Mouse (Mus musculus) Patski (cell line): ENCODE measurements around the gene Ly6g5b. TPM values are rescaled to one million over a fixed set of nuclear protein-coding genes. Genes with fewer than 3 reads are reported as not detected.

Experiments
- ATAC-seq: fragments of 100-300 bp; one replicate; pipeline ENCODE4 v1.8.0; 2021
- CTCF ChIA-PET: fragments of 350-600 bp; sonication (Branson Sonifier 250); formaldehyde crosslinking; loops from one replicate; lab custom pipeline; 2022; ENCODE audit warnings: inconsistent platforms; lab: Charles Lee
- POLR2A ChIA-PET: fragments of 350-600 bp; sonication (Branson Sonifier 250); formaldehyde crosslinking; loops from one replicate; lab custom pipeline; 2022; ENCODE audit warnings: antibody characterized with exemption, inconsistent platforms; lab: Charles Lee
- DNase-seq: peaks from one replicate; pipeline ENCODE4 v3.0.0-alpha.2; 2011; ENCODE audit warnings: low read depth, low spot score
- H3K27me3 ChIP-seq: fragments of 371-371 bp; one replicate; pipeline ENCODE4 v1.5.1; 2021
- CTCF ChIP-seq: fragments of 100-300 bp; IDR thresholded peaks from one replicate; pipeline ENCODE4 v1.5.1; 2021
- in situ Hi-C: fragments of 300-500 bp; cut with MboI; formaldehyde crosslinking; loops from 3 replicates; pipeline ENCODE4 v1.11.1; 2018; ENCODE audit warnings: low pct_unique_long_range_greater_than_20kb, mixed read lengths
- polyA plus RNA-seq: library from polyadenylated mRNA; unstranded; gene quantifications from one replicate; pipeline ENCODE4 v1.2.3, GENCODE M21; 2021

The Ly6g5b gene
- polyA plus RNA-seq, 1 experiment from 2014 or later = 0.27 TPM

DNA sequence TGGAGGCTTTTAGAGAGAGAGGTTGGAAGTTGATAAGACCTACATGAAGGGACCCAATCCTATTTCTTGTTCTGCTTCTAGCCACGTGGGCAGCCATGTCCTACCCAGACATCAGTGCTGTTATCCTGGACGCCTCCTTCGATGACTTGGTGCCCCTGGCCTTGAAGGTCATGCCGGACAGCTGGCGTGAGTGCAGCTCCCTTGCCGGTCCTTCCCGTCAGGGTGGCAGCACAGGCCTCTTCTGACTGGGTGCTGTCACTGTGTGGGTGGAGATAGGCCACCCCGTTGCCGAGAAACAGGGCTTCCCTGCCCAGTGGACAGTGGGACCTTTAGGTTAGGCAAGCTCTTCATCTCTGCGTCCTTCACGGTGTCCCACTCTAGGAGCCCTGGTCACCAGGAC is 14.1 kb downstream of the Ly6g5b start:
- no peak for ATAC-seq
- in situ Hi-C loops = no loop called here

DNA sequence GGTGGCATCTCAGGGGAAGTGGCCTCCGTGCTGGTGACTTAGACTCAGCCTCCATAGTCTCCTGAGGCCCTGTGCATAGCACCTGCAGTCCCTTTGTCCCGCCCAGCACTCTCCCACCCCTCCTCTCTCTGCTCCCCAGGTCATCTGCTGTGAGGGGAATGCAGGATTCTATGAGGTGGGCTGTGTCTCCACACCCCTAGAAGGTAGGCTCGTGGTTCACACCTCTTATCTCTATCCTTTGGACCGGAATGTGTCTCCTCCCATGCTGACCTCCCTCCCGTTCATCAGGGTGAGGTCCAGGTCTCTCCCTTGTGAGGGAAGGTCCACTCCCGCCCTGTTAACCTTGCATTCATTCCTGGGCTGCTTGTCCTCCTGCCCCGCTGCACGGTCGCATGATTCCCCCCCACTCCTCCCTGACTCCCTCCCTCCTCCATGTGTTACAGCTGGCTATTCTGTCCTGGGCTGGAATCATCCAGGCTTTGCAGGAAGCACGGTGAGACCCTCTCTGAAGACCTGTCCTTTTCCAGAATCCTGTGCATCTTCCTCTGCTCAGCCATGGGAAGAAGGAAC is 14.9 kb downstream of the Ly6g5b start:
- CTCF ChIA-PET = no interaction called here
- POLR2A ChIA-PET = no interaction called here

More for the DNA sequence above, 14.1 kb downstream of the Ly6g5b start:
- ChIA-PET CTCF (no interaction called here), POLR2A (interaction anchor here (0.8 kb wide), 1 partner anchor 99 kb away, joined by 3 read pairs; no protein-coding TSS in a partner anchor)
- no peak for DNase-seq
- no peaks in the 10 kb centered on the region for H3K27me3 ChIP-seq
- no peak for TF ChIP-seq CTCF

DNA sequence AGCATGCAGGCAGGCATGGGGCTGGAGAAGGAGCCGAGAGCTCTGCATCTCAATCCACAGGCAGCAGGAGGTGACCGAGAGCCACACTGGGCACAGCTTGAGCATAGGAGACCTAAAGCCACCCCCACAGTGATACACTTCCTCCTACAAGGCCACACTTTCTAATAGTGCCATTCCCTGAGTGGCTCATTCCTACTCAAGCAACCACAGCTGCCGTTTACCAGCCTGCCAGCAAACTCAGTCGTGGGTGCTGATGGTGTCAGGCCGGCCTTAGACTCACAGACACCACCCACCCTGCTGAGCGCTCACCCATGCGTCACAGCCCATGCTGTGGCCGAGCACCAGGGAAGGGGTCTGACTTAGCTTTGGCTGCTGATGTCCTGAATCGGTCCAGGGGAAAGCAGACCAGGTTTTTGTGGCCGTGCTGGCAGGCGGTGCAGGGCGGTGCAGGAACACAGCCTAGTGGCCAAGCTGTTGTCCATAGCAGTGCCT is 18.0 kb downstream of the Ly6g5b start:
- in situ Hi-C loops = no loop called here
- no peak for TF ChIP-seq CTCF
- no peaks in the 10 kb centered on the region for H3K27me3 ChIP-seq
- DNase-seq (no peak), ATAC-seq (no peak)
- ChIA-PET CTCF (interaction anchor here (0.7 kb wide), 1 partner anchor 75 kb away, joined by 3 read pairs; no protein-coding TSS in a partner anchor), POLR2A (interaction anchor here (1.1 kb wide), 1 partner anchor 19 kb away, joined by 4 read pairs; no protein-coding TSS in a partner anchor)

More for the DNA sequence above, 14.9 kb downstream of the Ly6g5b start:
- TF ChIP-seq CTCF = no peak
- in situ Hi-C loops = no loop called here
- H3K27me3 ChIP-seq = no peaks in the 10 kb centered on the region
- DNase-seq = no peak
- no peak for ATAC-seq

DNA sequence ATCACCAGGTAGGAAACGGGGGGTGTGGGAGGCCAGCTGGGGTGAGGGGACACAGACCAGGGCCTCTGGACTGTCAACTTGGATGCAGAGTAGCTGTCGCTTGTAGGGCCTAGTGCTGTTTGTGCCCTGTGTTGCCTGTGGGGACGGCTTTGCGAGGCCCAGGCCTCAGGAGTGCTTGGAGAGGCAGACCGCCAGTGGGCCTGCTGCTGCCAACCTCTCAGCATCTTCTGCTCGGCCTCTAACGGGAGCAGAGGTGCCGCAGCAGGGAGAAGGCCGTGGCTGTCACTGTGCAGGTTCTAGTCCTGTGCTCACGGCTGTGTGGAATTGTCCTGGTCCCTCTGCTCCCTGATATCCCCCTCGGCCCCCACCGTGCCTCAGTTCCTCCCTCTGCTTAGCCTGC is 18.6 kb downstream of the Ly6g5b start:
- ChIA-PET POLR2A (no interaction called here), CTCF (interaction anchor here (1.1 kb wide), 1 partner anchor 9 kb away, joined by 4 read pairs; no protein-coding TSS in a partner anchor)
- ATAC-seq = no peak
- DNase-seq = no peak
- no peaks in the 10 kb centered on the region for H3K27me3 ChIP-seq
- in situ Hi-C loops = no loop called here
- TF ChIP-seq CTCF = no peak

DNA sequence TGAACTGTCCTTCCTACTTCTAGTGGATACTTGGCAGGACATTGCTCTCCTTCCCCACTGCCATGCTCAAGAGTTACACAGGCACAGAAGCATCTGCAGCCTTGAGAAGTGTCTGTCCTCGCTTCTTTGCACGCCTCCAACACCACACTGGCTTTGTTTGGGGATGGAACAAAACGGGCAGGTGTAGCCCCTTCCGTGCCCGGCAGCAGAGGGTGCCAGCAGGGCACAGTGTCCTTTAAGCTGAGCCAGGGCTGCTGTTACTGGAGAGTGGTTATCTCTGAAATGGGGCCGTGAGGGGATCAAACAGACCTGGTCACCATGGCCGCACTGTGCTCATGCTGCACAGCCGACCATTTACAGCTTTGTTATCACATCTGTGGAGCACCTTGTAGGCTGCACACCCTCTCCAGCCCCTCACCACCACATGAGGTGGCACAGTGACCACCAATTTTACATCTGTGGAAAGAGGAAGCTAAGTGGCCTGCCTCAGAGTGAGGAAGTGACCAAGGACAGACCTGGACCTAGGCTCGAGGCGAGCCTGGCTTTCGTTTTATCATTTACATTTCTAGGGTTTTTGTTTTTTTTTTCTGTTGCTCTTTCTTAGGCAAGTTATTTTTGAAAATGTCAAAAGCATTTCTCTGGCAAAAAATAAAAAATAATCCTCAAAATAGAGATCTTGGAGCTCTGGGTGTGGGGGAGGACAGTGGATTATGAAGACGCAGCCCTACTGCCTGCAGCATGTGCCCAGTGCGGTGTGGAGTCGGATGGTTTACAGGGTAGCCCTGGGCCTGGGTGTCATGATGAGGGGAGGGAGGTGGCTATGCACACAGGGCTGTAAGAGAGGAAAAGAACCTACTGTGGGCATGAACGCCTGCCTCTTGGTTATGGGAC is 20.5 kb downstream of the Ly6g5b start:
- DNase-seq (no peak), ATAC-seq (no peak)
- in situ Hi-C loops = no loop called here
- no peaks in the 10 kb centered on the region for H3K27me3 ChIP-seq
- POLR2A ChIA-PET = interaction anchor here (0.5 to 1.0 kb wide), 2 partner anchors 31 to 69 kb away, joined by 3 read pairs; partner anchors contain the start of gene D17H6S53E
- CTCF ChIA-PET = interaction anchor here (1.3 kb wide), 1 partner anchor 27 kb away, joined by 3 read pairs; the partner anchor contains the start of genes Csnk2b and Gpank1
- no peak for TF ChIP-seq CTCF

DNA sequence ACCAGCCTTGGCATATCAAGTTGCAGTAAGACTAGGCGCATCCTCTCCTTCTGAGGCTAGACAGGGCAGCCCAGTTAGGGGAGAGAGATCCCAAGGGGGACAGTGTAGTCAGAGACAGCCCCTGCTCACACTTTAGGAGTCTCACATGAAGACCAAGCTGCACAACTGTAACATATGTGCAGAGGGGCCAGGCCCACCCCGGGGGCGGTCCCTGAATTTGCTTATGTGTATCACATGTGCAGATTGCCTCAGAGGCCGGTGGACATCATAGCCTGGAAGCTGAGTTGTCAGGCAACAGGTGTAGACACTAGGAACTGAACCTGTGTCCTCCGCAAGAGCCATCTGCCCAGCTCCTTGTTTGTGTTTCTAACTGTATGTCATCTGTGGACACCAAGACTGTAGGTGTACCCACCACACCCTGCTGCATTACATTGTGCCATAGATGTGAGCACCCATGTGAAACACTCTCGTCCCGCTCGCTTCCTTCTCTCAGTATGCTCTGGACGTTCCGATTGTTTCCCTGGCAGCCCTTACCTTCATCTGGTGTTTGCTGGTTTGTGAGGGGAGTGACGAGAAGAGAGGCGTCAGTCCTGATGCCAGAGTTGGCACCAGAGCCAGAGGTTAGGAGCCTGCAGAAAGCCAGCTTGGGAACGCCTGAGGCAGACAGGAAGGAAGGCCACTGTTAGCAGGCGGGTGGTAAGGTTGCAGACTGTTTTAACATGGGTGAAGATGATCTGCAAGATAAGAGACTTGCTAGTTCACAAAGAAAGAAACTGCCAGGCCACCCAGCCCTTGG is 22.6 kb downstream of the Ly6g5b start:
- H3K27me3 ChIP-seq = no peaks in the 10 kb centered on the region
- ChIA-PET POLR2A (no interaction called here), CTCF (no interaction called here)
- DNase-seq = no peak
- no peak for TF ChIP-seq CTCF
- in situ Hi-C loops = no loop called here
- no peak for ATAC-seq

DNA sequence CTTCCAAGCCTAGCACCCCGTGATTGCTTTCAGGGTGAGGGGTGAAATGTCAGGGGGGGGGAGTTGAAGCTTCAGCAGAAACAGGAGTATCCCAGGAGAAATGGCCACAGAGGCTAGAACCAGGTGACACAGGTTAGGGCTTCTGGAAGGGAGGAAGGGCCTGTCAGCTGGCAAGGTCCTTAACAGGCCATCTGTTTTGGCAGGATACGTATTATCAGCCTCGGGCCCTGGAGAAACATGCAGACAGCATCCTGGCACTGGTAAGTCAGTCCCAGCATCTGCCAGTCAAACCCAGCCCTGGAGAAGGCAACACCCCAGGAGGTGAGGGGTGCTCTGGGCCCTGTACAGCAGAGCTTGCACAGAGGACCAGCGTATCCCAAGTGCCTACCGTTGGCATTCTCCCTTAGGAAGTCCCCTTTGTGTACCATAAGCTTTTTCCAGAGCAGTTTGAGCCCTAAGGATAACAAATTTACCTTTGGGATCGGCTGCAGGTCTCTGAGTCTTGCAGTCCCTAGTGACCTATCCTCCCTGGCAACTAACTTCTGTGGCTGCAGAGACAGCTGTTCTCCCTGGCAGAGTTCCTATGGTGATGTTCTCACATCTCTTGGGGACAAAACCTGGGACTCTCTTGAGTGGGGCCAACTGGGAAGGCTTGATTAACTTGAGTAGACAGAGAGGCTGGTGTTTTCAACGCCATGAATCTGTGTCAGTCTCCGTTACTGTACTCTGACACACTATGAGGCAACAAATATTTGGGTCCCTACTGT is 24.9 kb downstream of the Ly6g5b start:
- no peak for ATAC-seq
- H3K27me3 ChIP-seq = peaks cover 6% of the 10 kb centered on the region
- in situ Hi-C loops = no loop called here
- DNase-seq = no peak
- POLR2A ChIA-PET = interaction anchor here (0.6 kb wide), 1 partner anchor 92 kb away, joined by 3 read pairs; no protein-coding TSS in a partner anchor
- no peak for TF ChIP-seq CTCF
- CTCF ChIA-PET = no interaction called here

DNA sequence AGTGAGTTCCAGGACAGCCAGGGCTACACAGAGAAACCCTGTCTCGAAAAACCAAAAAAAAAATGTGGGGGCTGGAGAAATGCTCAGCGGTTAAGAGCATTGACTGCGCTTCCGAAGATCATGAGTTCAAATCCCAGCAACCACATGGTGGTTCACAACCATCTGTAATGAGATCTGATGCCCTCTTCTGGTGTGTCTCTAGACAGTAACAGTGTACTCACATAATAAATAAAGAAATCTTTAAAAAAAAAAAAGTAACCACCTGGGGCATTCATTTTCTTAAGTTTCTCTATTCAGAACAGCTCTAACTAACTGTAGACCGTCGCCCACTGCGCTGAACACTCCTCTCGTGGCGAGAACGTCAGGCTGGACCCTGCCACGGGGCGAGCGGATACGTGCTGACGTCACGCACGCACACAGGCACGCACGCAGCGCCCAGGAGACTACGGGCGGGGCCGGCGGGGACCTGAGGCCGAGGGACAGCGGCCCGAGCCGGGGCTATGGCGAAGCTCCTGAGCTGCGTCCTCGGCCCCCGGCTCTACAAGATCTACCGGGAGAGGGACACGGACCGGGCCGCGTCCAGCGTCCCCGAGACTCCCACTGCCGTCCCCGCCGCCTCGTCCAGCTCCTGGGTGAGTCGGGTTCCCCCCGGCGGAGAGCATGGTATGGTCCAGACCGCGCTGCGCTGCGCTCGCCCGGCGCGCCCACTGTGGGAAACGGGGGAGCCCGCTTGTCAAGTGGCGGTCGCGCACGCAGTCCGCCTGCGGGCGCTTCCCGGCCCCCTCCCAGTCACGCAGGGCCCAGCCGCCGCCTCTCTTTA is 26.2 kb downstream of the Ly6g5b start, which contains the start of gene Abhd16a:
Abhd16a (plus strand) TSS at position 439 of the 820 bp plus-strand sequence.
- ChIA-PET CTCF (no interaction called here), POLR2A (interaction anchor here (0.8 to 1.2 kb wide), 3 partner anchors 9 to 35 kb away, joined by 3 to 4 read pairs (median 4); partner anchors contain the start of gene Mpig6b)
- TF ChIP-seq CTCF = no peak
- in situ Hi-C loops = loop anchor here (5.0 kb wide), 1 partner anchor 57 kb away; no protein-coding TSS in a partner anchor
- H3K27me3 ChIP-seq = peaks cover 6% of the 10 kb centered on the region
- peak; percentile 31 for DNase-seq
- ATAC-seq = peak; percentile 94
